Mouse (Mus musculus): ENCODE data around the gene Prkg2. TPM values are rescaled to one million over a fixed set of nuclear protein-coding genes. Genes with fewer than 3 reads are reported as not detected.

Gene Prkg2
- polyA plus RNA-seq, 1 experiment from 2014 or later: 4.1 TPM

DNA sequence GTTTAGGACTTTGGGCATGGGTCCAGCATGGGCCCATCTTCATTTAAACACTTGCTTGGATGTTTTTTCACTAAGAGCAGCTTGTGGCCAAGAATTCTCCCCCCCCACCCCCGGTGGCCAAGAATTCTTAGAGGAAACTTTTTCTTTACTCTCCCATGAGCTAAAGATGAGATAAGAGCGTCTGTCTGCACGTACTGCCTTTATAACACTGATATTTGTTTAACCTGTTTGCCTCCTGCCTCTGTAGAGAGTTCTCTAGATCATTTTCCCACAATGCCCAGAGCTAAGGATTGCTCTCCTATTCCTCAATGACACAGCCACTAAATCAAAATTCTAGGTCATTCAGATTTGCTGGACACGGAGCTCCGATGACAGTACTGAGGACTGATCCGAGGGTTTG is 72.8 kb downstream of the Prkg2 start:
- ATAC-seq (replicated peaks; ENCODE audit: low FRiP score): no peak
- Histone ChIP-seq H3K9me3 (ENCODE audit: control insufficient read depth, low read length) (no peaks in the 10 kb centered on the region), H3K27me3 (ENCODE audit: control insufficient read depth, insufficient read depth, low read length) (no peaks in the 10 kb centered on the region), H3K4me3 (ENCODE audit: low read depth, low read length) (no peak overlapping the region), H3K36me3 (ENCODE audit: control insufficient read depth, insufficient read depth, low read length) (no peaks in the 10 kb centered on the region), H3K4me2 (ENCODE audit: low read depth, low read length, severe bottlenecking) (no peak overlapping the region), H3K9ac (ENCODE audit: low read length) (no peak overlapping the region), H3K27ac (ENCODE audit: low read depth, low read length) (no peak overlapping the region), H3K4me1 (replicated peaks; ENCODE audit: control insufficient read depth, insufficient read depth, low read length) (no peaks in the 10 kb centered on the region)
- no peak for DNase-seq (ENCODE audit: low spot score)
- WGBS: 86% methylated on average over 6 of the region's 6 CpGs

DNA sequence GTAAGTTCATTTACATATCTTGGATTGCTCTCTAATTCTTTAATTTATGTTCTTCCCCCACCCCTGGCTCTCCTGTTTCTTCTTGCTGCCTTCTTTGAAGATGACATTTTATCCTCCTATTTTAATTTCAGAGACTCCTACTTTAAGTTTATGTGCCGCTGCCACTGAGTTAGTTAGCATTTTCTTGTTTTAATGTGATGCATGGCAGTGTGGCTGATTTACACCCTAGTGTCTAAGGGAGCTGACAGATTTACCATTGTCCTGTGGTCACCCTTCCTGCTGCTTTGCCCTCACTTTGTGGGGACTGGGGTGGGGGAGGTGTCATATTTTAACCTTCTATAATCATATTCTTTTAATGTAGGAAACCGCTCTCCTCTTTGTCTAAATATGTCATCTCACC is 74.7 kb downstream of the Prkg2 start:
- no peak for DNase-seq (ENCODE audit: low spot score)
- no peaks in the 10 kb centered on the region for H3K27me3 ChIP-seq (ENCODE audit: control insufficient read depth, insufficient read depth, low read length)
- 64% methylated on average over 2 of the region's 2 CpGs for WGBS
- H3K36me3 ChIP-seq (ENCODE audit: control insufficient read depth, insufficient read depth, low read length): no peaks in the 10 kb centered on the region
- H3K4me1 ChIP-seq (replicated peaks; ENCODE audit: control insufficient read depth, insufficient read depth, low read length): no peaks in the 10 kb centered on the region
- ATAC-seq (replicated peaks; ENCODE audit: low FRiP score): no peak
- H3K4me3 ChIP-seq (ENCODE audit: low read depth, low read length): no peak overlapping the region
- no peak overlapping the region for H3K27ac ChIP-seq (ENCODE audit: low read depth, low read length)
- H3K9ac ChIP-seq (ENCODE audit: low read length): no peak overlapping the region
- H3K9me3 ChIP-seq (ENCODE audit: control insufficient read depth, low read length): no peaks in the 10 kb centered on the region
- H3K4me2 ChIP-seq (ENCODE audit: low read depth, low read length, severe bottlenecking): no peak overlapping the region

DNA sequence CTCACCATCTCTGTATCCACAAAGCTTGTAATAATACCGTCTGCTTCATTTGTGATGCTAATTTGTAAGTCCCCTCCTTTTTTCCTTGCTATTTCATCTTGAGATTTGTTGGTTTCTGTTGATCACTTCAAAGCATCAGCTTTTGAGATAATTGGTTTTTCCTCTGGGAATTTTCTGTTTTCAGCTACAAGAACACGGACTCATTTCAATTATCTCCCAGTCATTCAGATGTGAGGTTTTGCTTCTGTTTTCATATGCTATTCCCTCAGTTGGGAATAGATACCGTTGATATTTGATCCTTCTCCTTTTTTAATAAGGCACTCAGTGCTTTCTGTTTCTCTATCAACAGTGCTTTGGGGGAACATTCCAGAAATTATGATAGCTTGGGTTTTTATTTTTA is 81.6 kb downstream of the Prkg2 start:
- Histone ChIP-seq H3K27me3 (ENCODE audit: control insufficient read depth, insufficient read depth, low read length) (no peaks in the 10 kb centered on the region), H3K36me3 (ENCODE audit: control insufficient read depth, insufficient read depth, low read length) (no peaks in the 10 kb centered on the region), H3K9me3 (ENCODE audit: control insufficient read depth, low read length) (no peaks in the 10 kb centered on the region), H3K4me2 (ENCODE audit: low read depth, low read length, severe bottlenecking) (no peak overlapping the region), H3K4me1 (replicated peaks; ENCODE audit: control insufficient read depth, insufficient read depth, low read length) (no peaks in the 10 kb centered on the region), H3K4me3 (ENCODE audit: low read depth, low read length) (no peak overlapping the region), H3K27ac (ENCODE audit: low read depth, low read length) (no peak overlapping the region), H3K9ac (ENCODE audit: low read length) (no peak overlapping the region)
- WGBS: 43% methylated on average over 3 of the region's 3 CpGs
- DNase-seq (ENCODE audit: low spot score): no peak
- ATAC-seq (replicated peaks; ENCODE audit: low FRiP score): no peak

DNA sequence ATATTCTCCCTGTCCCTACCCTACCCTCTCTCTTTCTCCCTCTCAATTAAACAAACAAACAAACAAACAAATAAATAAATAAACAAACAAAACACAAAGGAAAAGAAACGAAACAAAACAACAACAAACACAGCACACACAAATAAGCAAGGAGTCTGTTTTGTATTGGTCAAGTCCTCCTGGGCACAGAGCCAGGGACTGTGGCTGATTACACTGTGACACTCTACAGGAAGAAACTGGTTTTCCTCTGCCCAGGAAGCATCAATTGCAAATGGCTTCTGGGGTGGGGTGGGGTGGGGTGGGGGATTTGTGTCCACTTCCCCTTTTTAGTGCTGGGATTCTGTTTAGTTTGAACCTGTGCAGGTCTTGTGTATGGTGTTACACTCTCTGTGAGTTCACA is 83.8 kb downstream of the Prkg2 start:
- ATAC-seq (replicated peaks; ENCODE audit: low FRiP score) (no peak), DNase-seq (ENCODE audit: low spot score) (no peak)
- no peak overlapping the region for H3K4me3 ChIP-seq (ENCODE audit: low read depth, low read length)
- no peaks in the 10 kb centered on the region for H3K27me3 ChIP-seq (ENCODE audit: control insufficient read depth, insufficient read depth, low read length)
- no peak overlapping the region for H3K27ac ChIP-seq (ENCODE audit: low read depth, low read length)
- H3K4me2 ChIP-seq (ENCODE audit: low read depth, low read length, severe bottlenecking): no peak overlapping the region
- no peak overlapping the region for H3K9ac ChIP-seq (ENCODE audit: low read length)
- no peaks in the 10 kb centered on the region for H3K9me3 ChIP-seq (ENCODE audit: control insufficient read depth, low read length)
- no peaks in the 10 kb centered on the region for H3K36me3 ChIP-seq (ENCODE audit: control insufficient read depth, insufficient read depth, low read length)
- no peaks in the 10 kb centered on the region for H3K4me1 ChIP-seq (replicated peaks; ENCODE audit: control insufficient read depth, insufficient read depth, low read length)
- 87% methylated on average over 1 of the region's 1 CpGs for WGBS

DNA sequence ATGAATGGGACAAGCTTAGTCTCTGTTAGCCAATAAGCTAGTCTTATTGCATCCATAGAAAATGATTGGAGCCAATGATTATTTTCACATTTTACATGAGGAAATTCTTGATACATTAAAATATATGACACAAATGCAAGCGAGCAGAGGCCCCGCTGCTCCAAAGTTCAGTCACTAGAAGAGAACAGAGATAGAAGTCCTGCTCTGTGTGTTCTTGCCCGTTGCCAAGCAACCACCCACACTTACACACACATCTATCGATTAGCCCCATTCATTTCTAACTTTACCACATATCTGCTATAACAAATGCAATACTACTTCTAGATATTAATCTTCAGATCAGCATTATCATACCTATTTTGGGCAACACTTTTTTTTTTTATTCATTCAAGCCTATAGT is 85.6 kb downstream of the Prkg2 start:
- Histone ChIP-seq H3K36me3 (ENCODE audit: control insufficient read depth, insufficient read depth, low read length) (no peaks in the 10 kb centered on the region), H3K4me2 (ENCODE audit: low read depth, low read length, severe bottlenecking) (no peak overlapping the region), H3K4me3 (ENCODE audit: low read depth, low read length) (no peak overlapping the region), H3K27me3 (ENCODE audit: control insufficient read depth, insufficient read depth, low read length) (no peaks in the 10 kb centered on the region), H3K27ac (ENCODE audit: low read depth, low read length) (no peak overlapping the region), H3K9me3 (ENCODE audit: control insufficient read depth, low read length) (no peaks in the 10 kb centered on the region), H3K9ac (ENCODE audit: low read length) (no peak overlapping the region), H3K4me1 (replicated peaks; ENCODE audit: control insufficient read depth, insufficient read depth, low read length) (no peaks in the 10 kb centered on the region)
- 90% methylated on average over 4 of the region's 4 CpGs for WGBS
- ATAC-seq (replicated peaks; ENCODE audit: low FRiP score) (no peak), DNase-seq (ENCODE audit: low spot score) (no peak)

DNA sequence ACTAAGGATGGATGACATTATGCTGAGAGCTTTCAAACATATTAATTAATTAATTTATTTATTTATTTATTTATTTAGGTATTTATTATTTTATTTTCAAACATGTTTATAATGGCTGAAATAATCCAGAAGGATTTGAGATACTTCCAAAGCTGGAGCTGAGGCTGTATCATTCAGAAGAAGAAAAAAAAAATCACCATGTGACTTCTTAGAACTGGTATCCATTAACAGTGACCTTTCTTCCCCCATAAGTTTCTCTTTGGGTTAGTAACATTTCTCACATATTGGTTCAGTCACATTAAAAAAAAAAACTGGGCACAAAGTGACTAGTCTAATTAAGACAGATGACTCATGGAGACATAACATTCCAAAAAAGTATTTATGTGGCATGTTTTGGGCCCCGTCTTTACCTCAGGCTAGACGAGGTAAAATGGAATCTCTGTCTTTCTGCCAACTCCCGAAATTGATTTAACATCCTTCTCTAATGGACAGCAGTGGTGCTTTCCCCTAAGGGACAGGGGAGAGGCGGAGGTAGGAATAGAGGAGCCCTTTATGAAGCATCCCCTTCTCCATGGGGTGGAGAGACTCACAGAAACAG is 86.6 kb downstream of the Prkg2 start:
- H3K36me3 ChIP-seq (ENCODE audit: control insufficient read depth, insufficient read depth, low read length): no peaks in the 10 kb centered on the region
- 76% methylated on average over 4 of the region's 4 CpGs for WGBS
- no peak overlapping the region for H3K4me3 ChIP-seq (ENCODE audit: low read depth, low read length)
- H3K27ac ChIP-seq (ENCODE audit: low read depth, low read length): no peak overlapping the region
- no peaks in the 10 kb centered on the region for H3K9me3 ChIP-seq (ENCODE audit: control insufficient read depth, low read length)
- no peak overlapping the region for H3K4me2 ChIP-seq (ENCODE audit: low read depth, low read length, severe bottlenecking)
- ATAC-seq (replicated peaks; ENCODE audit: low FRiP score) (no peak), DNase-seq (ENCODE audit: low spot score) (no peak)
- H3K27me3 ChIP-seq (ENCODE audit: control insufficient read depth, insufficient read depth, low read length): no peaks in the 10 kb centered on the region
- H3K9ac ChIP-seq (ENCODE audit: low read length): no peak overlapping the region
- H3K4me1 ChIP-seq (replicated peaks; ENCODE audit: control insufficient read depth, insufficient read depth, low read length): no peaks in the 10 kb centered on the region

DNA sequence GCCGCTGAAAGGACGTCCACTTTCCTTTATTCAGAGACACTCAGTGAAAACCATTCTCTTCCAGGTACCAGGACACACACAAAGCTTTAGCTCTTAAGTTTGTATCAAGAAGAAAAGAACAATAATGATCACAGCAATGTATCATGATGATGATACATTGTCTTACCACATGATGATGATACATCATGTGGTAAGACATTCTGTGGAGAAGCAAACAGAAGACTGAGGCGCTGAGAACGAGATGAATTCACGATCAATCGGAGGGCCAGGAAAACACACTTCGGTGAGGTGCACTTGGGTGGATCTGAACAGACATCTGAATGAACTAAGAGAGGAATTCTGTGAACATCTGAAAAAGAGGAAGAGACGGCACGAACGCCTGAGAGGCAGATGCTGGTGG is 87.4 kb downstream of the Prkg2 start:
- H3K9me3 ChIP-seq (ENCODE audit: control insufficient read depth, low read length): no peaks in the 10 kb centered on the region
- H3K4me2 ChIP-seq (ENCODE audit: low read depth, low read length, severe bottlenecking): no peak overlapping the region
- H3K27ac ChIP-seq (ENCODE audit: low read depth, low read length): no peak overlapping the region
- H3K4me1 ChIP-seq (replicated peaks; ENCODE audit: control insufficient read depth, insufficient read depth, low read length): no peaks in the 10 kb centered on the region
- no peak overlapping the region for H3K9ac ChIP-seq (ENCODE audit: low read length)
- WGBS: 90% methylated on average over 10 of the region's 10 CpGs
- H3K36me3 ChIP-seq (ENCODE audit: control insufficient read depth, insufficient read depth, low read length): no peaks in the 10 kb centered on the region
- DNase-seq (ENCODE audit: low spot score): no peak
- H3K4me3 ChIP-seq (ENCODE audit: low read depth, low read length): no peak overlapping the region
- ATAC-seq (replicated peaks; ENCODE audit: low FRiP score): no peak
- no peaks in the 10 kb centered on the region for H3K27me3 ChIP-seq (ENCODE audit: control insufficient read depth, insufficient read depth, low read length)

DNA sequence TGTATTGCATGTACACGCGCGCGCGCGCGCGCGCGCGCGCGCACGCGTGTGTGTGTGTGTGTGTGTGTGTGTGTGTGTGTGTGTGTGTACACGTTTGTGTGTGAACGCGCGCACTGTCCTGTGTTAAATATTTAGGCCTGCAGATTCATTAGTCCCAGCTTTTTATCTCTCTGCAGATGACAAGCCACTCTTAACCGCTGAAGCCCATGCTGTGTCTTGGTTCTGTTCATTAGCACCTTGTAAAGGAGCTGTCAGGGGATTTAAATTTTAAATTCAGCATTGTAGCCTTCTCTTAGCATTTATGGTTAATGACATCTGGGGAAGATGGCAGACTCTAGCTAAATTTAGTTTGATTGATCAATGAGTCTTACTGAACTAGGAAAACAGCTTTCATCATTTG is 90.5 kb downstream of the Prkg2 start:
- no peaks in the 10 kb centered on the region for H3K9me3 ChIP-seq (ENCODE audit: control insufficient read depth, low read length)
- no peak for ATAC-seq (replicated peaks; ENCODE audit: low FRiP score)
- no peak overlapping the region for H3K4me3 ChIP-seq (ENCODE audit: low read depth, low read length)
- WGBS: 96% methylated on average over 20 of the region's 20 CpGs
- H3K9ac ChIP-seq (ENCODE audit: low read length): no peak overlapping the region
- H3K4me1 ChIP-seq (replicated peaks; ENCODE audit: control insufficient read depth, insufficient read depth, low read length): no peaks in the 10 kb centered on the region
- no peak overlapping the region for H3K4me2 ChIP-seq (ENCODE audit: low read depth, low read length, severe bottlenecking)
- no peaks in the 10 kb centered on the region for H3K27me3 ChIP-seq (ENCODE audit: control insufficient read depth, insufficient read depth, low read length)
- no peak overlapping the region for H3K27ac ChIP-seq (ENCODE audit: low read depth, low read length)
- DNase-seq (ENCODE audit: low spot score): no peak
- no peaks in the 10 kb centered on the region for H3K36me3 ChIP-seq (ENCODE audit: control insufficient read depth, insufficient read depth, low read length)

DNA sequence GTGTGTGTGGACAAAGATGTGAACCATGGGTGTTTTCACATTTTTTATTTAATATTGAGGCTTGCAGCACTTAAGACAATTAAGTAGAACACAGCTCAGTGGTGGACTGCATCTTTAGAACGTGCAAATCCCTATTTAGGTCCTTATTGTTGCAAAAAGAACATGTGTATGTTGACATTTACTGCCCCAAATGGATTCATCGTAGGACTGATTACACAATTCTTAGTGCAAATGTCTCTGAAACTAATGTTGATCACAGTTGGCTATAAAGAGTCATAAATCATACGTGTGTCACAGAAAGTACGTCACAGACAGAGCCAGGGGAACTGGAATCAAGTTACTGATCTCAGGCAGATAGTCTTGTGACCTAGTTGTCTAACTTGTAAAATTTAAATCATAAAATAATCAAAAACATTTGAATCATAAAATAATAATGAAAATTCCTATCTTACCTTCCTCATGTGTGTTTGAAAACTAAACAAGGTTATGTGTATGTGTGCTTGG is 91.0 kb downstream of the Prkg2 start:
- H3K4me3 ChIP-seq (ENCODE audit: low read depth, low read length): no peak overlapping the region
- no peak overlapping the region for H3K4me2 ChIP-seq (ENCODE audit: low read depth, low read length, severe bottlenecking)
- no peaks in the 10 kb centered on the region for H3K4me1 ChIP-seq (replicated peaks; ENCODE audit: control insufficient read depth, insufficient read depth, low read length)
- H3K27ac ChIP-seq (ENCODE audit: low read depth, low read length): no peak overlapping the region
- DNase-seq (ENCODE audit: low spot score): no peak
- no peak overlapping the region for H3K9ac ChIP-seq (ENCODE audit: low read length)
- H3K36me3 ChIP-seq (ENCODE audit: control insufficient read depth, insufficient read depth, low read length): no peaks in the 10 kb centered on the region
- ATAC-seq (replicated peaks; ENCODE audit: low FRiP score): no peak
- 84% methylated on average over 4 of the region's 4 CpGs for WGBS
- no peaks in the 10 kb centered on the region for H3K9me3 ChIP-seq (ENCODE audit: control insufficient read depth, low read length)
- no peaks in the 10 kb centered on the region for H3K27me3 ChIP-seq (ENCODE audit: control insufficient read depth, insufficient read depth, low read length)
